Mouse (Mus musculus) ES-E14 (cell line): ENCODE data around the gene Artn.

Source experiments
- CHD2 ChIP-seq: IDR thresholded peaks from 2 replicates; pipeline ENCODE4 v1.6.1; 2014; ENCODE audit warnings: mild to moderate bottlenecking, low read depth, low read length, inconsistent platforms
- HCFC1 ChIP-seq: IDR thresholded peaks from 2 replicates; pipeline ENCODE4 v1.6.1; 2012; ENCODE audit warnings: low read length, inconsistent platforms, borderline replicate concordance; ENCODE audit not compliant: insufficient read depth
- MAFK ChIP-seq: IDR thresholded peaks from 2 replicates; pipeline ENCODE4 v1.6.1; 2014; ENCODE audit warnings: mild to moderate bottlenecking, low read depth, low read length, inconsistent platforms; ENCODE audit not compliant: insufficient read depth
- ZC3H11A ChIP-seq: IDR thresholded peaks from 2 replicates; pipeline ENCODE4 v1.6.1; 2012; ENCODE audit warnings: low read depth, mild to moderate bottlenecking, inconsistent platforms, low read length, borderline replicate concordance
- ZNF384 ChIP-seq: IDR thresholded peaks from 2 replicates; pipeline ENCODE4 v1.6.1; 2012; ENCODE audit warnings: low read depth, low read length, inconsistent platforms

GRCm38 (mm10) chr4:117923450-117923849 is 6.1 kb downstream of the Artn start:
- TF ChIP-seq ZC3H11A, result no peak
- no peak for TF ChIP-seq MAFK
- TF ChIP-seq ZNF384, result no peak
- TF ChIP-seq HCFC1, result no peak
- no peak for TF ChIP-seq CHD2
